Mouse (Mus musculus): Measurements from ENCODE around the gene Rcan2.

The Rcan2 gene

DNA sequence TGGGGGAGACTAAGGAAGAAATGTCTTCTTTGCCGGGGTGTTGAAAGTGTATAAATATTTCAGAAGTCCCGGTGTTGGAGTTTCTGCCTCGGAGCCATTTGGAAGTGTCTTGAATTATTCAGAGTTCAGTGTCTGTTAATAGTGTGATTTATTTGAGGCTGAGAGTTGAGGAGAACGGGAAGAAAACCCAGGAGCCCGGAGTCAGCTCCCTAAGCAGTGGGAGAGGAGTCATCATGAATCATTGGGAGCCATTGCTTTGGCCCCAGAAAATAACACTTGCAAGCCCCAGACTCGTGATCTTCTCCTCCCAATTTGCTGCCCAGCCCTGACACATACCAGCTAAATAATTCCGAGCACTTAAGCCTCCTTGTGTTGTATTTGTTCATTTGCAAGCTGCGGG is 115.0 kb downstream of the Rcan2 start:
- in situ Hi-C loops (cut with MboI, MseI) = no loop called here

DNA sequence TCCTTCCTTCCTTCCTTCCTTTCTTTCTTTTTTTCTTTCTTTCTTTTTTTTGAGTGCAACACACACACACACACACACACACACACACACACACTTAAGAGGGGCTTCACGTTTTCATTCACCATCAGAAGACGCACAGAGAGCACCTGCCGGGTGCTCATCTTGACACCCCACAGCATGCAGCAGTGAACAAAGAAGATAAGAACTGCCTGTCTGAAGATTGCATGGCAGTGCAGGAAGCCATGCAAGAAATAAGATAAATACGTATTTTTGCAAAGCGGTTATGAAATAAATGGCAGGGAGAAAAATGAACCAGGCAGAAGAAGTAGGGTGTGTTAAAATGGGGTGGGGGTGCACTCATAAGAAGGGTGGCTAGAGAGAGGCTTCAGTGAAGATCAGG is 116.0 kb downstream of the Rcan2 start:
- in situ Hi-C loops (cut with MboI, MseI) = no loop called here

DNA sequence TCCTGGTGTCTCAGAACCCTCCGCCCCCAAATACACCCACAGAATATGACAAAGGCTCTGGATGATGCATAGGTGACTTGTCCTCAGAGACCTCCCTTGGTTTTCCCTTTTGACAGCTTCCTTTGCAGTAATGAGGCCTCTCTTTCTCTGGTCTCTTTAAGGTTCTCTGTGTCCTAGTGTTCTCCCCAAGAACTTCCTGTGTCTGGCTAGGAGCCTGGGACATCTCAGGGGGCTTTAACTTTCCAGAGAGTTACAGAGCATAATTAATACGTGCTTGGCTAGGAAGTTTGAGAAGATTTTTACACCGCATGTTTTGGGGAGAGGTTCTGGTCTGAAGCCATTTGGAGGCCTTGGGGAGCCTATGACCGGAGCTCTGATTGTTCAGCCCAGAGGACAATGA is 128.7 kb downstream of the Rcan2 start:
- in situ Hi-C loops (cut with MboI, MseI) = no loop called here

DNA sequence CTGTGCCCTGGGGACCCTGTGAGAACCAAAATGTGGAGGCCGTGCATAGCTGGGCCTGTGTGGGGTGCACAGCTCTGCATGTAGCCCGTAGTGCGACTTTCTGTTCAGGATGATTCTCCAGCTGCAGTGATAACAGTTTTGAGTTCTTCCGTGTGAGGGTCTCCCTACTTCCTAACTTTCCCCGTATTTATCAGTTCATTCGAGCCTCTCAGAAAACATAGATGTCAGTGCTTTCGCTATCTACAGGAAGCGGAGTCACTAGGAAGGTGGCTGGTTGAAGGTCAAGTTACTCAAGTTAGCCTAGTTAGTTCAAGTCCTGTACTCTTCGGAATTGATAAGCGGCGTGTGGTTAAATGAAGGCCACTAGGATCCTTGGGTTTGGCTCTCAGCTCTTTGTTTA is 130.6 kb downstream of the Rcan2 start:
- in situ Hi-C loops (cut with MboI, MseI) = no loop called here

GRCm38 (mm10) chr17:43934056-43934455 is 132.9 kb downstream of the Rcan2 start:
- in situ Hi-C loops (cut with MboI, MseI) = no loop called here

GRCm38 (mm10) chr17:43952219-43952618 is 151.1 kb downstream of the Rcan2 start:
- in situ Hi-C loops (cut with MboI, MseI) = no loop called here

DNA sequence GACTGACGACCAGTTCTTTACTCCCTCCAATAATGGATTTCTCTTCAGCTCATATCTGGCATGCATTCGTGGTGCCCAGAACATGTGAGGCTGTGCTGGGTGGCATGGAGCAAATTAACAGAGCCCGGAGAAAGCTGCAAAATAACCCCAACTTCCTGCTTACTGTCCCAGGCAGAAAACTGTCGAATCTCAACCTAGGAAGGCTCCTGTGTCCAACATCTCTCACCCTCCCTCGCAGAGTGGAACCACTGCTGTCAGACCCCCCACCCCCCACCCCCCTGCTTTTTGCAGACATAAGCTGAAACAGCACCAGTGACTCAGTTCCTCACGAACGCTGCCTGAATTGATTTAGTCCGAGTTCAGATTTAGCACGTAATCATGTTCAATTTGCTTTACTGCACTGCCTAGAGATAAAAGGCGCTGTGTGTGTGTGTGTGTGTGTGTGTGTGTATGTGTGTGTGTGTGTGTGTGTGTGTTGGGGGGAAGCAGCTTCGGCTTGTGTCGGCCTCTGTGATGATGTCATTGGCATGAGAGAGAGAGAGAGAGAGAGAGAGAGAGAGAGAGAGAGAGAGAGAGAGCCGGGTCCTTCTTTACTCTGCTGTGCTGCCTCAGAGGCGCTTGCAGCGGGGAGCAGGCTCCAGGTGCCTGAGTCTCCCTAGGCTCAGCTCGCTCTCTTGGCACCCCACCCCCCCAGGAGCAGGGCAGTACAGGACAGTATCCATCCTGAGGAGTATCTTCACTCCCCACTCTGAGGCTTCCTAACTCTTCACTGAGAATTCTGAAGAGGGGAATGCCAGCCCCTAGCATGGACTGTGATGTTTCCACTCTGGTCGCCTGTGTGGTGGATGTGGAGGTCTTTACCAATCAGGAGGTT is 151.7 kb downstream of the Rcan2 start:
- in situ Hi-C loops (cut with MboI, MseI) = no loop called here

DNA sequence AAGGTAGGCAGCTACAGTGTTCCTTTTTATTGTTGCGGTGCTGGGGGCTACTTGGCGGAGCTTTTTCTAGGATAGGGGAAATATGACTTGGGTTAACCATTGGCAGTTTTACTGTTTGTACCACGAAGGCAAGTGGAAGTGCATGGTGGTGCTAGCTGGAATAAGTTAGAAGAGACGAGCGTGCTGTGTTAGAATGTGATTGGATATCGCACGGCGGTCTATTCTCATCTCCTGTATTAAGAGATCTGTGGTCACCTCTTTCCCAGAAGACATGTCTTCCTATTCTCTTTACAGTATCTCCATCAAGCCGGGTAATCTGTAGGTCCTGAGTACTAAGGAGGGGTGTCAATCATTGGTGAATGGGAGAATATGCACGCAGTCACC is 152.4 kb downstream of the Rcan2 start:
- in situ Hi-C loops (cut with MboI, MseI) = no loop called here

DNA sequence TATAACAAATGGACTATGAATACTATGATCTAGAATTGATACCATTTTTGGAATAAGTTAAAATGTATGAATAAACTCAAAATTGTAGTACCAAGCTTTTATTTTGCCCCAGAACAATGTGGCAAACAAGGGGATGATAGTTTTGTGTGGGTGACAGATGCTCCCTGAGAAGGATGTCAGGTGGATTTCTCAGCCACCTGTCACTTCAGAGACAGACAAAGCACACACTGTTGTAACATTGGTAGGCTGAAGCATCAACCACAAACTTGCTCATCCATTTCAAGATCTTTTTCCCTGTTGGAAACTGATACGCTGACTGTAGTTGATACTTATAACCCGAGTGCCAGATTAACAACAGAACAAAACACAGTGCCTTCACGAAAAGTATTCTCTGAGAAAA is 158.6 kb downstream of the Rcan2 start:
- in situ Hi-C loops (cut with MboI, MseI) = no loop called here

DNA sequence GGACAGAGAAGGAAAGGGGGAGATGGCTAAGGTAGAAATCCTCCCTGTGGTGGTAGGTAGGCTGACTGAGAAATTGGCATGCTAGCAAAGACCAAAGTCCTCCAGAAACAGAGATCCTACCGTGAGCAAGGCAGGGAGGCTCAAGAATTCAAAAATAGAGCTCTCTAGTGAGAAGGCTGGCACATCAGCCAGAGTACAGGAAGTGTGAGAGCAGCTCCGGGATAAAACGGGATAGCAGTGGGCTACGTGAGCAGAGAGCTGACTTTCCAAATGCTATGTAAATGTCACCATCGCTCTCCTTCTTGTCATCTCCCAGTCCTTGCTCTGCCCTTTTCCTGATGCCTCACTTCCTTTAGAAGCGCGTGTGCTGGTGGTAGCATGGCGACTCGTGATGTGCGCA is 168.8 kb downstream of the Rcan2 start:
- in situ Hi-C loops (cut with MboI, MseI) = no loop called here

- in situ Hi-C loops (cut with MboI, MseI) = no loop called here
Measured at GRCm38 (mm10) chr17:43977572-43977971, 176.4 kb downstream of the Rcan2 start.

DNA sequence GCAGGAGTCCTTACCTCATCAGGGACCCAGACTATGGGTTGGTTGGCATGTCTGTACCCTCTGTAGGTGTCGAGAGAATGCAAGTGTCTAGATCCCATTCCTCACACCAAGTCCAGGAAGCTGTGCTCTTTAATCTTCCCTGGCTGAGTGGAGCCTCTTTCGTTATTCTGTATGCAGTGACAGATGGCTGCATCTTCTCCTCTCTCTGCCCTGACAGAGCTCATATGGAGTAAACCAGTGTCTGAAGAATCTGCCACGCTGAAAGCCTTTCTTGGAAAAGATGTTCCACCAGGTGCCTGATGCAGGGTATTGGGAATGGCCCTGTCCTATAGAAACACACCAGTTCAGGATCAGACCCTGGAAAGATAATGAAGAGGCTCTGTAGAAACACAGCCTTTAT is 178.8 kb downstream of the Rcan2 start:
- in situ Hi-C loops (cut with MboI, MseI) = no loop called here

DNA sequence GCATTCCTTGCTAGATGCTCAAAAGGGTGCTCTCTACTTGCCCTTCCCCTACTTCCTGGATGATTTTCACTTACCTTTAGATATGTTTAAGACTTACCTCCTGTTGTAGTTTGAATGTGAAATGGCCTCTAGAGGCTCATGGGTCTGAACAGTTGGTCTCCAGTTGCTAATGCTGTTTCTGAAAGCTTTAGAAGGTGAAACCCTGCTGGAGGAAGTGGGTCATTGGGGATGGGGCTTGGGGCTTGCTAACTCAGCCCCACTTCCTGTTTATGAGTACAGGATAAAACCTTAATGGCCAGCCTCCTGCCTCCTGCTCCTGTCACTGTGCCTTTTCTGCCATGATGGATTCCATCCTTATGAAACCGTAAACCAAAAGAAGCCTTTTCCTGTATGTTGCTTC is 181.4 kb downstream of the Rcan2 start:
- in situ Hi-C loops (cut with MboI, MseI) = no loop called here

- in situ Hi-C loops (cut with MboI, MseI) = no loop called here
Measured at GRCm38 (mm10) chr17:43989334-43989945, 188.3 kb downstream of the Rcan2 start.

- in situ Hi-C loops (cut with MboI, MseI) = no loop called here
Measured at GRCm38 (mm10) chr17:43990957-43991383, 189.8 kb downstream of the Rcan2 start.

DNA sequence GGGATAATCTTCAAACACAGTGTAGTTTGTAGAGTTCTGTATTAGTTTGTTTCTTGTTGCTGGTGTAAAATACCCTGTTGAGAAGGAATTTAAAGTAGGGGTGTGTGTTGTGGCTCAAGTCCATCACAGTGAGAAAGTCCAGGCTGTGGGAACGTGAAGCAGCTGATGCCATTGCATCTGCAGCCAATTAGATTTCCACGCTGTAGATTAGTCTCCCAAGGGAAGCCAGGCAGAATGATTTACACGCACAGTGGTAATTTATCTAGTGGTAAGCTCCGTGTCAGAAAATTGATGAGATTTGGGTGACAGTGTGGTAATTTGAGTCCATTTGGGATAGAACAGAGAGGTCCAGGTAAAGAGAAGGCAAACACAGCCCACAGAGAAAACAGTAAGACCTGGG is 192.9 kb downstream of the Rcan2 start:
- in situ Hi-C loops (cut with MboI, MseI) = no loop called here

DNA sequence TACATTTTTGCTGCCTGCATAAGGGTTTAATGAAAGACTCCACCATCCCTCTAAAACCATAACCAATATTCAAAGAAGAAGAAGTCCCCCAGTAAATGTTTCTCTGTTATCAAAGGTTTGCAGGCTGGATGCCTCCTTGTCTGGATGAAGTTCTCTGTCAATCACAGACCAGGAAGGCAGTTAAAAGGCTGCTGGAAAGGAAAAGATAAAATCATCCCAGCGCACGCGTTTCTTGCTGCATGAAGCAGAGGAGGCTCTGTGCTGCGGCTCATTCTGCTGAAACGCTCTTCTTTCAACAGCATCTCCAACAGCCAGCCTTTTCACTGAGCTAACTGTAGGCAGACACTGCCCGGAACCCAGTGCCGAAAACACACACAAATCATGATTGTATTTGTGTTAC is 196.4 kb downstream of the Rcan2 start:
- in situ Hi-C loops (cut with MboI, MseI) = no loop called here

GRCm38 (mm10) chr17:43998095-43998494 is 196.9 kb downstream of the Rcan2 start:
- in situ Hi-C loops (cut with MboI, MseI) = no loop called here

DNA sequence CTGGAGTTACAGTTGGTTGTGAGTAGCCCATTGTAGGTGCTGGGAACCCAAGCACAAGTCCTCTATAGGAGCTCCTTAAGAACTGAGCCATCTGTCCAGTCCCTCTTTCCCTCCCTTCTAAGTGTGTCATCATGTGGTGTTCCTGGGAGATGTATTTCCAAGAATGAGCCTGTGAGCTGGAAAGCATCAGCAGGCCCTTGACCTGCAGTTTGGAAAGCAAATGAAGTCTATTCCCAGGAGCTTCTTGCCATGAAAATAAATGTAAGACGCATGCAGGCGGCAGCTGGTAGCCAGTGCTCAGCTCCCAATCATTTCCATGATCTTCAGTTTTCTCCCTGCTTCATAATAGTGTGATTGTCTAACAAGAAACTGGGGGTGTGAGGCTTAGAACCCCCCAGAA is 203.2 kb downstream of the Rcan2 start:
- in situ Hi-C loops (cut with MboI, MseI) = no loop called here

DNA sequence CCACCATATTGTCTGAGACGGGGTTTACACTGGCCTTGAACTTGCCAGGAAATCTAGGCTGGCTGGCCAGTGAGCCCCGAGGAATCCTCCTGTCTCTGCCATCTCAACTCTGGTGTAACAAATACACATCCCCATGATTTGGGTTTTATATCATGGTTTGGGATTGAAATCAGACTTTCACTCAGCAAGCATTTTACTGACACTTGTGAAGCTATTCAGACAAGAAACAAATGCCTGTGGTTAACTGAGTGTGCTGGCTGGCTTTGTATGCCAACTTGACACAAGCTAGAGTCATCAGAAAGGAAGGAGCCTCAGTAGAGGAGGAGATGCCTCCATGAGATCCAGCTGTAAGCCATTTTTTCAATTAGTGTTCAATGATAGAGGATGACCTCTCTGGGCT is 206.3 kb downstream of the Rcan2 start:
- in situ Hi-C loops (cut with MboI, MseI) = no loop called here

DNA sequence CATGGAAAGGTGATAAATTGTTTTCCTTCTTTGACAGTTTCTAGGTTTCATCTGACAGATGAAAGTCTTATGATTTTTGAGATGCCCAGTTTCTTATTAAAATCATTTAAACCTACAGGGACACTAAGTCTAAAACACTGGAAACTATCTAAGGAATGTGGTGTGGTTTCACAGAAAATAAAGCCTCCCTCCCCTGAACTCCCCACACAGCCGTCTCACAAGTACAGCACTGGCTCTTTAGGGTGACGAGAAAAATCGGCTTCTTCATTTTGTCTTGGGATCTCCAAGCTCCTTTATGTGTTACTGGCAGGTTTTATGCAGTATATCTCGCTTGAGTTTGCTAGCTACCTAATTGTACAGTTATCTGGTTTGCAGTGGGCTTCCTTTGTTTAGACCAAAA is 210.8 kb downstream of the Rcan2 start:
- in situ Hi-C loops (cut with MboI, MseI) = no loop called here

GRCm38 (mm10) chr17:44013756-44014510 is 212.8 kb downstream of the Rcan2 start:
- in situ Hi-C loops (cut with MboI, MseI) = no loop called here

- in situ Hi-C loops (cut with MboI, MseI) = no loop called here
Measured at GRCm38 (mm10) chr17:44016314-44016713, 215.2 kb downstream of the Rcan2 start.
